Mouse (Mus musculus) stomach, embryonic 14.5 days (tissue): ENCODE measurements around the gene Plekhg3. TPM values are rescaled to one million over a fixed set of nuclear protein-coding genes. Genes with fewer than 3 reads are reported as not detected.

Source experiments
- ATAC-seq: fragments of 200-750 bp; cut with Nextera tagmentation; 2 replicates; pipeline ENCODE4 v1.8.0; 2017; ENCODE audit warnings: low read depth, moderate TSS enrichment; ENCODE audit not compliant: insufficient number of reproducible peaks, insufficient read depth, low FRiP score
- H3K27ac ChIP-seq: fragments of 300-500 bp; sonication (generic); 2 replicates; pipeline ENCODE4 v1.5.1; 2014; ENCODE audit warnings: mild to moderate bottlenecking, low read length, moderate library complexity, mixed read lengths
- H3K27me3 ChIP-seq: fragments of 300-500 bp; sonication (generic); 2 replicates; pipeline ENCODE4 v1.6.1; 2014; ENCODE audit warnings: low read length, control low read depth, mixed read lengths; ENCODE audit not compliant: control insufficient read depth, insufficient read depth
- H3K36me3 ChIP-seq: fragments of 300-500 bp; sonication (generic); 2 replicates; pipeline ENCODE4 v1.6.1; 2014; ENCODE audit warnings: mild to moderate bottlenecking, control low read depth, low read length, moderate library complexity, mixed read lengths; ENCODE audit not compliant: control insufficient read depth, insufficient read depth
- H3K4me1 ChIP-seq: fragments of 300-500 bp; sonication (generic); 2 replicates; pipeline ENCODE4 v1.6.1; 2014; ENCODE audit warnings: low read length, control low read depth, mixed read lengths; ENCODE audit not compliant: control insufficient read depth, insufficient read depth
- H3K4me2 ChIP-seq: fragments of 300-500 bp; sonication (generic); replicated peaks from 2 replicates; pipeline ENCODE4 v1.6.1; 2014; ENCODE audit warnings: low read depth, low read length, control low read depth
- H3K4me3 ChIP-seq: fragments of 300-500 bp; sonication (generic); 2 replicates; pipeline ENCODE4 v1.5.1; 2014; ENCODE audit warnings: low read depth, low read length, control low read depth
- H3K9ac ChIP-seq: fragments of 300-500 bp; sonication (generic); replicated peaks from 2 replicates; pipeline ENCODE4 v1.6.1; 2014; ENCODE audit warnings: low read depth, mild to moderate bottlenecking, control low read depth, low read length, moderate library complexity, mixed read lengths
- H3K9me3 ChIP-seq: fragments of 300-500 bp; sonication (generic); 2 replicates; pipeline ENCODE4 v1.6.1; 2016; ENCODE audit warnings: low read depth, low read length, control low read depth; ENCODE audit not compliant: control insufficient read depth
- WGBS: fragments of 180-500 bp; shearing (Covaris S2); extraction: QIAGEN DNeasy Blood & Tissue Kit; methylation state at CpG from one replicate; pipeline ENCODE4 v1.1.7; 2014; 5-methylcytosine and 5-hydroxymethylcytosine counted together
- polyA plus RNA-seq: library from polyadenylated mRNA; unstranded; fragments of >200 nt; fragmentation: Nextera tagmentation; extraction: Ambion mirVana; gene quantifications from 2 replicates; pipeline ENCODE4 v1.2.1, GENCODE M21; 2014

Plekhg3 gene
- polyA plus RNA-seq, 1 experiment from 2014 or later = 13.8 TPM

- no peak overlapping the region for H3K4me3 ChIP-seq
- 33% methylated on average over 6 of the region's 6 CpGs for WGBS
- peak overlapping the region; percentile 49 for H3K27ac ChIP-seq
- H3K36me3 ChIP-seq = no peaks in the 10 kb centered on the region
- H3K4me1 ChIP-seq = peaks cover 15% of the 10 kb centered on the region
- H3K27me3 ChIP-seq = no peaks in the 10 kb centered on the region
- no peak overlapping the region for H3K4me2 ChIP-seq
- no peak overlapping the region for H3K9ac ChIP-seq
- no peaks in the 10 kb centered on the region for H3K9me3 ChIP-seq
- no peak for ATAC-seq
Measured at GRCm38 (mm10) chr12:76589531-76589930, 58.8 kb downstream of the Plekhg3 start.

DNA sequence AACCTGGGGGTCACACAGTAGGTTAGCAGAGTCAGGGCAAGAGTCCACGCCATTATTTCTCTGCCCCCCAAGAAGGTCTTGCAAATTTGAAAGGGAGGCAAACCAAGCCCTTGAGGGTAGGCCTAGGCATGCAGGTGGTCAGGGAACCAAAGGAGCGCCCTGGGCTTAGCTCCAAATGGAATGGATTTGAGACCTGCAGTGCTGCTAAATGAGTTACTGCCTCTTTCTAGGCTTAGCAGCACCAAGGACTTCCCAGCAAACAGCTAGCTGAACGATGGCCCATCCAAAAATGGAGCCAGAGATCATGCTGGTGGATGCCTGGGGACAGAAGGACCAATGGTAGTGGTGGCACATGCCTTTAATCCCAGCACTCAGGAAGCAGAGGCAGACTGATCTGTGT is 60.3 kb downstream of the Plekhg3 start:
- Histone ChIP-seq H3K9ac (no peak overlapping the region), H3K27me3 (no peaks in the 10 kb centered on the region), H3K9me3 (no peaks in the 10 kb centered on the region), H3K4me1 (peaks cover 18% of the 10 kb centered on the region), H3K27ac (no peak overlapping the region), H3K36me3 (no peaks in the 10 kb centered on the region), H3K4me2 (no peak overlapping the region), H3K4me3 (no peak overlapping the region)
- ATAC-seq = no peak
- 79% methylated on average over 3 of the region's 3 CpGs for WGBS

GRCm38 (mm10) chr12:76592213-76592612 is 61.5 kb downstream of the Plekhg3 start:
- WGBS = 47% methylated on average over 1 of the region's 1 CpGs
- ATAC-seq = no peak
- peaks cover 18% of the 10 kb centered on the region for H3K4me1 ChIP-seq
- H3K9ac ChIP-seq = no peak overlapping the region
- no peaks in the 10 kb centered on the region for H3K27me3 ChIP-seq
- no peak overlapping the region for H3K27ac ChIP-seq
- no peak overlapping the region for H3K4me2 ChIP-seq
- no peaks in the 10 kb centered on the region for H3K36me3 ChIP-seq
- H3K9me3 ChIP-seq = no peaks in the 10 kb centered on the region
- H3K4me3 ChIP-seq = no peak overlapping the region

DNA sequence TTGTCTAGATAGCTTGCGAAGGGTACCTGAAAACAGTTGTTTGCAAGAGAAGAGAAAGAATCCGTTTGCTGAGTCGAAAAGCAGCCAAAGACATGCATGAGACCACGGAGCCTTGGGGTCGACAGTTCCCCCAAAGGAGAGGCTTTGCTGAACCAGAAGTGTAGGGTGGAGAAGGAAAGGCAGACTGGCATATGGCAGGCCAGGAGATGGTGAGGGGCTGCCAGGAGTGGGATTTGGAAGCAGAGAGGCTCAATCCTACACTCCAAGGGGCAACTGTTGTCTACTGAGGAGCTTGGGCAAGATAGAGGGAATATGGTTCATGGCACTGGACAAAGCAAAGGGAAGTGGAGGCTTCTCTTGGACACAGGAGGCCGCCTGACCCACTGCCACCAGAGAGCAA is 62.6 kb downstream of the Plekhg3 start:
- 83% methylated on average over 6 of the region's 6 CpGs for WGBS
- Histone ChIP-seq H3K27ac (no peak overlapping the region), H3K4me1 (peaks cover 22% of the 10 kb centered on the region), H3K36me3 (no peaks in the 10 kb centered on the region), H3K9ac (no peak overlapping the region), H3K27me3 (no peaks in the 10 kb centered on the region), H3K9me3 (no peaks in the 10 kb centered on the region), H3K4me3 (no peak overlapping the region), H3K4me2 (no peak overlapping the region)
- no peak for ATAC-seq

GRCm38 (mm10) chr12:76593839-76594322 is 63.2 kb downstream of the Plekhg3 start:
- ATAC-seq = peak; percentile 78; the same call in 1 of the 2 replicates
- peak overlapping the region; percentile 75 for H3K27ac ChIP-seq
- H3K4me2 ChIP-seq = no peak overlapping the region
- no peaks in the 10 kb centered on the region for H3K9me3 ChIP-seq
- H3K9ac ChIP-seq = no peak overlapping the region
- WGBS = 10% methylated on average over 7 of the region's 7 CpGs
- peaks cover 22% of the 10 kb centered on the region for H3K4me1 ChIP-seq
- no peaks in the 10 kb centered on the region for H3K27me3 ChIP-seq
- H3K4me3 ChIP-seq = no peak overlapping the region
- H3K36me3 ChIP-seq = no peaks in the 10 kb centered on the region

GRCm38 (mm10) chr12:76594556-76594955 is 63.9 kb downstream of the Plekhg3 start:
- no peak overlapping the region for H3K9ac ChIP-seq
- no peaks in the 10 kb centered on the region for H3K9me3 ChIP-seq
- peaks cover 18% of the 10 kb centered on the region for H3K4me1 ChIP-seq
- H3K36me3 ChIP-seq = no peaks in the 10 kb centered on the region
- no peaks in the 10 kb centered on the region for H3K27me3 ChIP-seq
- no peak overlapping the region for H3K4me2 ChIP-seq
- peak overlapping the region; percentile 75; the same call in 1 of the 2 replicates for H3K27ac ChIP-seq
- ATAC-seq = no peak
- WGBS = 73% methylated on average over 3 of the region's 3 CpGs
- no peak overlapping the region for H3K4me3 ChIP-seq

DNA sequence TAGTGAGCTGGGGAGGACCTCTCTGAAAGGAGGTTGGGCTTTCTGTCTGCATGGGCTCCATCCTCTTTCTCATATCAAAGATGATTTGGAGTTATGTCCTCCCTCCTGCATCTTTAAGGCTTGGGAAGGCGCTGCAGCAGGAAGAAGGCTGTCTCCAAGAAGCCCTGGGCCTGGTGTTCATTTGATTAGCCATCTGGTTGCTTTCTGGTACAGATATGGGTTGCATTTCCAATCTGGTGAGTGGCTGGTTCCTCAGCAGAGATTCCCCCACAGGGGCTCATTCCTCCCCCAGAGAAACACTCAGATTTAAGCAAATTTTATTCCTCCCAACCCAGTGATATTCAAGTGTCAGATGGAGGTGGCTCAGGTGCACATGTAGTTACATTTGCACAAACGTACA is 65.1 kb downstream of the Plekhg3 start:
- WGBS = 86% methylated on average over 2 of the region's 2 CpGs
- Histone ChIP-seq H3K4me3 (no peak overlapping the region), H3K27ac (no peak overlapping the region), H3K27me3 (no peaks in the 10 kb centered on the region), H3K9me3 (no peaks in the 10 kb centered on the region), H3K9ac (no peak overlapping the region), H3K36me3 (no peaks in the 10 kb centered on the region), H3K4me1 (peaks cover 15% of the 10 kb centered on the region), H3K4me2 (no peak overlapping the region)
- no peak for ATAC-seq

- no peak overlapping the region for H3K4me3 ChIP-seq
- WGBS = 55% methylated on average over 15 of the region's 15 CpGs
Measured at GRCm38 (mm10) chr12:76596292-76597023, 65.8 kb downstream of the Plekhg3 start.

More at GRCm38 (mm10) chr12:76596292-76597023, 65.8 kb downstream of the Plekhg3 start:
- no peak overlapping the region for H3K9ac ChIP-seq
- H3K27me3 ChIP-seq = no peaks in the 10 kb centered on the region
- no peaks in the 10 kb centered on the region for H3K9me3 ChIP-seq
- no peak overlapping the region for H3K4me2 ChIP-seq
- H3K36me3 ChIP-seq = no peaks in the 10 kb centered on the region
- no peak overlapping the region for H3K27ac ChIP-seq
- no peak; the same call in 1 of the 2 replicates for ATAC-seq
- H3K4me1 ChIP-seq = peaks cover 15% of the 10 kb centered on the region
